Mouse (Mus musculus): ENCODE measurements around the gene Ctnna3. TPM values are rescaled to one million over a fixed set of nuclear protein-coding genes. Genes with fewer than 3 reads are reported as not detected.

The Ctnna3 gene
- polyA plus RNA-seq, 1 experiment from 2014 or later = 0.35 TPM

DNA sequence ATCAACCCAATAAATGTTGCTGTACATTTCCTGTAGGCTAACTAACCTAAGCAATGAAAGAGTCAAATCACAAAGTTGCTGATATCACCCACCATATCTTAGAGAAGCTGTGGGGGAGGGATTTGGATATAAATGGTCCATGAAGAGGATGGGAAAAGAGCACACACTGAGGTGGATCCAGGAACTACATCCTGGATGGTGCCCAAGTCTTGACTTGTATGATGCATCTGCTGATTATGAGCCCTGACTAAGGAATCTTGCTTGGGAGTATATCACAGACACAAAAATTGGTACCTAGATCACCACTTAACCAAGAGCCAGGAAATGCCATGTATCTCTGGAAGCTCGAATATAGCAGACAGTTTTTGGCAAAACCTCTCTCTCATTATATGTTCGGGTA, 1018.7 kb downstream of the Ctnna3 start:
- Histone ChIP-seq H3K27ac (replicated peaks; ENCODE audit: low read depth, low read length) (no peak overlapping the region), H3K27me3 (ENCODE audit: control insufficient read depth, insufficient read depth, low read length) (no peaks in the 10 kb centered on the region), H3K4me1 (ENCODE audit: control insufficient read depth, insufficient read depth, low read length) (no peaks in the 10 kb centered on the region), H3K9me3 (replicated peaks; ENCODE audit: control insufficient read depth, low read length) (no peaks in the 10 kb centered on the region), H3K36me3 (replicated peaks; ENCODE audit: control insufficient read depth, insufficient read depth, low read depth, low read length) (no peaks in the 10 kb centered on the region), H3K9ac (replicated peaks; ENCODE audit: low read length) (no peak overlapping the region), H3K4me2 (ENCODE audit: low read depth, low read length) (no peak overlapping the region), H3K4me3 (ENCODE audit: low read depth, low read length) (no peak overlapping the region)
- no peak for DNase-seq (ENCODE audit: low spot score)
- no peak for ATAC-seq (replicated peaks; ENCODE audit: insufficient number of reproducible peaks, low FRiP score, low TSS enrichment, low read depth)
- WGBS = 79% methylated on average over 2 of the region's 2 CpGs

DNA sequence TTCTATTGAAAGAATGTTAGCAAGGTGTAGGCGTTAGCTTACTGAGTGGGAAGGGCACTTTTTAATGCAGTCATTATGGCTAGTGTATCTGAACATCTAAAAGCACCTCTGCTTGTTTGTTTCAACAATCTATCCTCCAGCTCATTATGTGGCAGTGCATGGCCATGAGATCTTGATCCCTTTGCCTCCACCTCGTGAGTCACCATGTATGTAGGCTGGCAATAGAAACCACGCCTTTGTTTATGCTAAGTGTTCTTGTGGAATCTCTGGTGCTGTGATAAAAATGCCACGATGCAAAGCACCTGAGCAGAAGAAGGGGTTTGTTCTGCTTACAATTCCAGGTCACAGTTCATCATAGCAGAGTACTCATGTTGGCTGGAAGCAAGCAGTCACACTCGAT, 1053.4 kb downstream of the Ctnna3 start:
- Histone ChIP-seq H3K4me2 (ENCODE audit: low read depth, low read length) (no peak overlapping the region), H3K36me3 (replicated peaks; ENCODE audit: control insufficient read depth, insufficient read depth, low read depth, low read length) (no peaks in the 10 kb centered on the region), H3K4me3 (ENCODE audit: low read depth, low read length) (no peak overlapping the region), H3K27ac (replicated peaks; ENCODE audit: low read depth, low read length) (no peak overlapping the region), H3K4me1 (ENCODE audit: control insufficient read depth, insufficient read depth, low read length) (no peaks in the 10 kb centered on the region), H3K9me3 (replicated peaks; ENCODE audit: control insufficient read depth, low read length) (no peaks in the 10 kb centered on the region), H3K9ac (replicated peaks; ENCODE audit: low read length) (no peak overlapping the region), H3K27me3 (ENCODE audit: control insufficient read depth, insufficient read depth, low read length) (no peaks in the 10 kb centered on the region)
- 82% methylated on average over 5 of the region's 5 CpGs for WGBS
- no peak for ATAC-seq (replicated peaks; ENCODE audit: insufficient number of reproducible peaks, low FRiP score, low TSS enrichment, low read depth)
- no peak for DNase-seq (ENCODE audit: low spot score)

DNA sequence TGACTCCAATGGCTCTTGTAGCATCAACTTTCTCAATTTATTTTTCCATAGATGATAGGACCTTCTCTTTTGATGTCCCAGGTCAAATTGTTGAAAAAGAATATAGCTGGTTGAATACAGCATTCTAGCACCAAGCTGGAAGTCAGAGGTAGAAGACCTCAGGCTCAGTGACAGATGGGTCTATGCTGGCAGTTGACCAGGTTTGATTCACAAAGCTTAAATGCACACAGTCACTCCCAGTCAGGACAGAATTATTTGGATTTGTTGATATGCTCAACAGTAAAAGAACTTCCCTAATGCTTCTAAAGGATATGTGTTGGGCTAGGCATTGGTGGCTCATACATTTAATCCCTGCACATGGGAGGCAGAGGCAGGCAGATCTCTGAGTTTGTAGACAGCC, 1059.6 kb downstream of the Ctnna3 start:
- no peak for ATAC-seq (replicated peaks; ENCODE audit: insufficient number of reproducible peaks, low FRiP score, low TSS enrichment, low read depth)
- no peaks in the 10 kb centered on the region for H3K4me1 ChIP-seq (ENCODE audit: control insufficient read depth, insufficient read depth, low read length)

DNA sequence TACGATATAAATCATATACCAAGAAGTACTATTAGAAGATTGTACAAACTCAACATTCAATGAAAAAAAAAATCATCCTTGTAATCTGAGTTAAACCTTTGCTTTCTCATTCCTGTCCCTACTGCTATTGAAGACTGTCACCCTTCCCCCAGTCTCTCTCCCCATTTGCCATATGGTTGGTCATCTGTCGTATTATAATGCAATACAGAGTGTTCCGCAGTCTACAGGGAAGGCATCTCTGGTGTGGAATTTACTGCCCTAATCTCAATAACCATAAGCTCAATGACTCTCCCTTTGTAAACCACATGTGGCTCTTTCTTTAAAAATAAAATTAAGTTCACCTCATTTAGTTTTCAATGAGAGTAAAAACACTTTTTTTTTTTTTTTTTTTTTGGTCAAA, 1113.7 kb downstream of the Ctnna3 start:
- no peak overlapping the region for H3K4me3 ChIP-seq (ENCODE audit: low read depth, low read length)
- H3K27ac ChIP-seq (replicated peaks; ENCODE audit: low read depth, low read length) = no peak overlapping the region
- 90% methylated on average over 3 of the region's 3 CpGs for WGBS
- H3K27me3 ChIP-seq (ENCODE audit: control insufficient read depth, insufficient read depth, low read length) = no peaks in the 10 kb centered on the region
- no peaks in the 10 kb centered on the region for H3K4me1 ChIP-seq (ENCODE audit: control insufficient read depth, insufficient read depth, low read length)
- no peak overlapping the region for H3K9ac ChIP-seq (replicated peaks; ENCODE audit: low read length)
- no peaks in the 10 kb centered on the region for H3K9me3 ChIP-seq (replicated peaks; ENCODE audit: control insufficient read depth, low read length)
- no peak for DNase-seq (ENCODE audit: low spot score)
- H3K36me3 ChIP-seq (replicated peaks; ENCODE audit: control insufficient read depth, insufficient read depth, low read depth, low read length) = no peaks in the 10 kb centered on the region
- ATAC-seq (replicated peaks; ENCODE audit: insufficient number of reproducible peaks, low FRiP score, low TSS enrichment, low read depth) = no peak
- no peak overlapping the region for H3K4me2 ChIP-seq (ENCODE audit: low read depth, low read length)

More for the DNA sequence above, 1059.6 kb downstream of the Ctnna3 start:
- no peak for DNase-seq (ENCODE audit: low spot score)
- no peak overlapping the region for H3K27ac ChIP-seq (replicated peaks; ENCODE audit: low read depth, low read length)
- no peak overlapping the region for H3K9ac ChIP-seq (replicated peaks; ENCODE audit: low read length)
- no peaks in the 10 kb centered on the region for H3K9me3 ChIP-seq (replicated peaks; ENCODE audit: control insufficient read depth, low read length)
- H3K27me3 ChIP-seq (ENCODE audit: control insufficient read depth, insufficient read depth, low read length) = no peaks in the 10 kb centered on the region
- no peak overlapping the region for H3K4me2 ChIP-seq (ENCODE audit: low read depth, low read length)
- no peak overlapping the region for H3K4me3 ChIP-seq (ENCODE audit: low read depth, low read length)
- H3K36me3 ChIP-seq (replicated peaks; ENCODE audit: control insufficient read depth, insufficient read depth, low read depth, low read length) = no peaks in the 10 kb centered on the region

DNA sequence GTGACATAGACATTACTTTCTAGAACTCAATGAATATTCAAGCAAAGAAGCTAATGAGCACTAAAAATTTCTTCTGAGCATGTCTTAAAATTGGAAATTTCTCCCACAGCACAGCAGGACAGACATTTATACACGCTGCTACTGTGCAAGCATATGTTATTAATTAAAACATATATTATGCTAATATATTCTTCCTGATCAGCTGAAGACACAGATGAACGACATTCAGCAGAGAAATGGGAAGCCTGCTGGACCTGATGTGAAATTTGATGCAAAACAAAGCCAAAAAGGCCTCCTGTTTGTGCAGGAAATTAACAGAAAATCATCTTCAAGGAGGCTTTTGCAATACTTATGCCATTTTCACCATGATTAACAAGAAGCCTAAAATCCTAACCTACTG, 1114.5 kb downstream of the Ctnna3 start:
- Histone ChIP-seq H3K9me3 (replicated peaks; ENCODE audit: control insufficient read depth, low read length) (no peaks in the 10 kb centered on the region), H3K27ac (replicated peaks; ENCODE audit: low read depth, low read length) (no peak overlapping the region), H3K4me2 (ENCODE audit: low read depth, low read length) (no peak overlapping the region), H3K9ac (replicated peaks; ENCODE audit: low read length) (no peak overlapping the region), H3K4me1 (ENCODE audit: control insufficient read depth, insufficient read depth, low read length) (no peaks in the 10 kb centered on the region), H3K36me3 (replicated peaks; ENCODE audit: control insufficient read depth, insufficient read depth, low read depth, low read length) (no peaks in the 10 kb centered on the region), H3K27me3 (ENCODE audit: control insufficient read depth, insufficient read depth, low read length) (no peaks in the 10 kb centered on the region), H3K4me3 (ENCODE audit: low read depth, low read length) (no peak overlapping the region)
- 46% methylated on average over 2 of the region's 2 CpGs for WGBS
- DNase-seq (ENCODE audit: low spot score) (no peak), ATAC-seq (replicated peaks; ENCODE audit: insufficient number of reproducible peaks, low FRiP score, low TSS enrichment, low read depth) (no peak)

GRCm38 (mm10) chr10:64571311-64571710, 1141.4 kb downstream of the Ctnna3 start:
- no peak for DNase-seq (ENCODE audit: low spot score)
- Histone ChIP-seq H3K27ac (replicated peaks; ENCODE audit: low read depth, low read length) (no peak overlapping the region), H3K4me1 (ENCODE audit: control insufficient read depth, insufficient read depth, low read length) (no peaks in the 10 kb centered on the region), H3K4me2 (ENCODE audit: low read depth, low read length) (no peak overlapping the region), H3K27me3 (ENCODE audit: control insufficient read depth, insufficient read depth, low read length) (no peaks in the 10 kb centered on the region), H3K4me3 (ENCODE audit: low read depth, low read length) (no peak overlapping the region), H3K9ac (replicated peaks; ENCODE audit: low read length) (no peak overlapping the region), H3K36me3 (replicated peaks; ENCODE audit: control insufficient read depth, insufficient read depth, low read depth, low read length) (no peaks in the 10 kb centered on the region), H3K9me3 (replicated peaks; ENCODE audit: control insufficient read depth, low read length) (no peaks in the 10 kb centered on the region)
- WGBS = 79% methylated on average over 3 of the region's 3 CpGs
- ATAC-seq (replicated peaks; ENCODE audit: insufficient number of reproducible peaks, low FRiP score, low TSS enrichment, low read depth) = no peak

GRCm38 (mm10) chr10:64588116-64588515, 1158.2 kb downstream of the Ctnna3 start:
- Histone ChIP-seq H3K4me1 (ENCODE audit: control insufficient read depth, insufficient read depth, low read length) (no peaks in the 10 kb centered on the region), H3K9ac (replicated peaks; ENCODE audit: low read length) (no peak overlapping the region), H3K27me3 (ENCODE audit: control insufficient read depth, insufficient read depth, low read length) (no peaks in the 10 kb centered on the region), H3K36me3 (replicated peaks; ENCODE audit: control insufficient read depth, insufficient read depth, low read depth, low read length) (no peaks in the 10 kb centered on the region), H3K4me2 (ENCODE audit: low read depth, low read length) (no peak overlapping the region), H3K27ac (replicated peaks; ENCODE audit: low read depth, low read length) (no peak overlapping the region), H3K9me3 (replicated peaks; ENCODE audit: control insufficient read depth, low read length) (no peaks in the 10 kb centered on the region), H3K4me3 (ENCODE audit: low read depth, low read length) (no peak overlapping the region)
- ATAC-seq (replicated peaks; ENCODE audit: insufficient number of reproducible peaks, low FRiP score, low TSS enrichment, low read depth) (no peak), DNase-seq (ENCODE audit: low spot score) (no peak)
- 85% methylated on average over 2 of the region's 2 CpGs for WGBS

GRCm38 (mm10) chr10:64636760-64637159, 1206.9 kb downstream of the Ctnna3 start:
- H3K4me2 ChIP-seq (ENCODE audit: low read depth, low read length) = no peak overlapping the region
- H3K27me3 ChIP-seq (ENCODE audit: control insufficient read depth, insufficient read depth, low read length) = no peaks in the 10 kb centered on the region
- H3K4me3 ChIP-seq (ENCODE audit: low read depth, low read length) = no peak overlapping the region
- no peaks in the 10 kb centered on the region for H3K4me1 ChIP-seq (ENCODE audit: control insufficient read depth, insufficient read depth, low read length)
- no peaks in the 10 kb centered on the region for H3K9me3 ChIP-seq (replicated peaks; ENCODE audit: control insufficient read depth, low read length)
- no peak for ATAC-seq (replicated peaks; ENCODE audit: insufficient number of reproducible peaks, low FRiP score, low TSS enrichment, low read depth)
- H3K9ac ChIP-seq (replicated peaks; ENCODE audit: low read length) = no peak overlapping the region
- no peaks in the 10 kb centered on the region for H3K36me3 ChIP-seq (replicated peaks; ENCODE audit: control insufficient read depth, insufficient read depth, low read depth, low read length)
- DNase-seq (ENCODE audit: low spot score) = no peak
- no peak overlapping the region for H3K27ac ChIP-seq (replicated peaks; ENCODE audit: low read depth, low read length)
- WGBS = 64% methylated on average over 5 of the region's 5 CpGs

DNA sequence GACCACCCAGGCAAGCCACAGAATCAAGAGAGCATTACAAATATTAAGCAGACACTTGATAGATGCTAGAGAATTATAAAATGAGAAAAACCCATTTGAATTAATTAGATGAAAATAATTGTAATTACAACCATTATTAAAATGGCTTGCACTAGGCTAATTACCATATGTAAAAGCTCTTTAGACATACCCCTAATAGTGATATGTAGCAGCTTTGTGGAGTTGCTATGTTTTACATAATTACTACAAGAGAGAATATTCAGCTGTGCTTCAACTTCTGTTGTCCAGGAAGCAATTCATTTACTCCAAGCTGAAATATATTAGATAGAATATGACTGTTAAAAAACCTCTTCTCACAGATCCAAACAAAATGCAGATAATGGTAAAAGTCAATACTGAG, 1209.2 kb downstream of the Ctnna3 start:
- Histone ChIP-seq H3K4me2 (ENCODE audit: low read depth, low read length) (no peak overlapping the region), H3K27ac (replicated peaks; ENCODE audit: low read depth, low read length) (no peak overlapping the region), H3K9ac (replicated peaks; ENCODE audit: low read length) (no peak overlapping the region), H3K9me3 (replicated peaks; ENCODE audit: control insufficient read depth, low read length) (no peaks in the 10 kb centered on the region), H3K36me3 (replicated peaks; ENCODE audit: control insufficient read depth, insufficient read depth, low read depth, low read length) (no peaks in the 10 kb centered on the region), H3K27me3 (ENCODE audit: control insufficient read depth, insufficient read depth, low read length) (no peaks in the 10 kb centered on the region), H3K4me1 (ENCODE audit: control insufficient read depth, insufficient read depth, low read length) (no peaks in the 10 kb centered on the region), H3K4me3 (ENCODE audit: low read depth, low read length) (no peak overlapping the region)
- DNase-seq (ENCODE audit: low spot score) = no peak
- ATAC-seq (replicated peaks; ENCODE audit: insufficient number of reproducible peaks, low FRiP score, low TSS enrichment, low read depth) = no peak
